Comparison of ENCODE assay signal across 1 mouse cellular context in the genomic region with DNA sequence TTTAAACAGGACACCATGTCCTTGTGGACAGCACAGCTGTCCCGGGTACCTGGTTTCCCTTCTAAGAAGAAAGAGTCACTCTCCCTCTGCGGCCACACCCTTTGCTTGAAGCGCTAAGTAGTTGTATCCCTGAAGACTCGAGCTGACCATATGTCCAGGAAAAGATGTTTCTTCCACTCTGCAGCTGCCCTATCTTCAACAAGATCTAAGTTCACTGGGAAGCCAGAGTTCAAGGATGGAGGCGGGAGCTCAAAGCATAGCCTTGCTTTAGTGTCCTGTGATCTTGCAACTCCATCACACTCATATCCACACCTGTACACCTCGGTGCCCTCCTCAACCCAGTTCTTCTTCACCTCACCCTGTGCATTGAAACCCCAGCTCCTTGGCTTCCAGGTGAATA.
TF ChIP-seq lines count a peak whose summit lies in the region.

No protein-coding gene starts in this region.

TF ChIP-seq in CH12.LX, 34 proteins besides CTCF, POLR2A, EP300 and RAD21:
- TF ChIP-seq GABPA (IDR thresholded peaks at IDR 0.05; ENCODE audit: insufficient replicate concordance, low read depth, low read length), result no peak
- TF ChIP-seq BHLHE40 (IDR thresholded peaks at IDR 0.05; ENCODE audit: low read depth, low read length), result no peak
- TF ChIP-seq USF1 (IDR thresholded peaks at IDR 0.05; ENCODE audit: low read depth, low read length), result no peak
- no peak for TF ChIP-seq NRF1 (IDR thresholded peaks at IDR 0.05; ENCODE audit: low read depth, low read length)
- TF ChIP-seq ZNF384 (IDR thresholded peaks at IDR 0.05; ENCODE audit: low read depth, low read length), result no peak
- no peak for TF ChIP-seq TBP (conservative IDR thresholded peaks at IDR 0.05; ENCODE audit: low read depth, low read length)
- TF ChIP-seq CHD2 (IDR thresholded peaks at IDR 0.05; ENCODE audit: low read length), result no peak
- no peak for TF ChIP-seq JUND (conservative IDR thresholded peaks at IDR 0.05; ENCODE audit: low read depth, low read length)
- TF ChIP-seq MEF2A (IDR thresholded peaks at IDR 0.05; ENCODE audit: borderline replicate concordance, low read depth, low read length), result no peak
- TF ChIP-seq ZKSCAN1 (IDR thresholded peaks at IDR 0.05; ENCODE audit: borderline replicate concordance, low read depth, low read length), result no peak
- TF ChIP-seq MAX (IDR thresholded peaks at IDR 0.05; ENCODE audit: low read length), result no peak
- TF ChIP-seq RCOR1 (conservative IDR thresholded peaks at IDR 0.05; ENCODE audit: low read depth, low read length), result no peak
